Mouse (Mus musculus) CD4-positive helper T cell, adult 2 months (primary cell): ENCODE data around the gene Ssr2.

Source experiments
- DNase-seq: peaks from one replicate; pipeline ENCODE4 v3.0.0-alpha.2; 2012; ENCODE audit warnings: low read depth, missing footprints, low spot score

Ssr2 gene

DNA sequence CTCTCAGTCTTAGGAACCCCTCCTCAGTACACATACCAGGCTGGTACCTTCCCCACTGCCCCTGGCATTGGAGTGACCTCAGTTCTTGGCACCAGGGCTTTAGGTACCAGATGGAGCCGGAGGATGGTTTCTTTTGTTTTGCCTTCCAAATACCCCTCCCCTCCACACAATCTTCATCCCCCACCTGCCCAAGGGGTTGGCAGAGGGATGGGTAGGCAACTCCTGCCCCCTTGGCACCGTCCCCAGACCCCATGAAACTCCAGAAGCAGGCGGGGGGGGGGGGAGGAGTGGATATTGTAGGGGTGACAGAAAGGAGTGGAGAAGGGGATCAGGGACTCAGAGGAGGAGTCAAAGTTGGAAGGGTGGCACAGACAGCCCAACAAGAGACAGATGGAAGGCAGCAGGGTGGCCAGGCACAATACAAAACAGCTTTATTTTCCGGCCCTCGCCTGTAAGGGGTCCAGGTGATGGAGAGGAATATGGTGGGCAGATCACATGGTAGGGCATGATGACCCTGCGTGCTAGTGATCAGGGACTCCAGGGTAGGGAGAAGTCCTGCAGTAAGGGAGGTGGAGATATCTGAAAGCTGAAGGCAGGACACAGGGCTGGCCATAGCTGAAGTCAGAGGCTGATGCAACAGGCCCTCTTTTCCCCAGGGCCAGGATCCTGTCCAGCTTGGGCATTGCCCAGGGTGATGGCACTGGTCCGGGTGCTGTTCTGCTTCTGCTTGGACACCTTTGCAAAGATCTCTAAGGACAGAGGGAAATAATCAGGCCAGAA lies 33.9 kb upstream of the Ssr2 start:
- no peak for DNase-seq

GRCm38 (mm10) chr3:88542486-88542885 lies 33.2 kb upstream of the Ssr2 start:
- no peak for DNase-seq

DNA sequence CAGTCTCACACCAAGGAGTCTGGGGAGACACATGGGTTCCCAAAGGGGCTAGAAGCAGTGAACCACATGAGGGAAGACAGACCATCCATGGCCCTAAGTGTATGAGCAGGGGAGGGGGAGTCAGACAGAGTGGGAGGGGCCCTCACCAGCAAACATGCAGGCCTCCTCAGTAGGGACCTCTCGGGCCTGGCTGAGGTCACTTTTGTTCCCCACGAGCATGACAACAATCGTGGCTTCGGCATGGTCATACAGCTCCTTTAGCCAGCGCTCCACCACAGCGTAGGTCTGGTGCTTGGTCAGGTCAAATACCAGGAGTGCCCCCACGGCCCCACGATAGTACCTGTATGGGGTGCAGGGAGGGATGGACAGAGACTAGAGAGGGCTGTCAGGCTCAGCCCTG lies 32.5 kb upstream of the Ssr2 start:
- no peak for DNase-seq

GRCm38 (mm10) chr3:88543651-88544410 lies 31.8 kb upstream of the Ssr2 start:
- no peak for DNase-seq

GRCm38 (mm10) chr3:88544514-88544913 lies 31.2 kb upstream of the Ssr2 start:
- no peak for DNase-seq

- no peak for DNase-seq
Observed at GRCm38 (mm10) chr3:88544955-88545591, 30.6 kb upstream of the Ssr2 start.

- DNase-seq = no peak
Observed at GRCm38 (mm10) chr3:88546674-88547418, 28.8 kb upstream of the Ssr2 start.

- DNase-seq = no peak
Observed at GRCm38 (mm10) chr3:88548180-88548917, 27.3 kb upstream of the Ssr2 start, which contains the start of gene Rab25. Rab25 (minus strand) TSS chr3:88548300.

DNA sequence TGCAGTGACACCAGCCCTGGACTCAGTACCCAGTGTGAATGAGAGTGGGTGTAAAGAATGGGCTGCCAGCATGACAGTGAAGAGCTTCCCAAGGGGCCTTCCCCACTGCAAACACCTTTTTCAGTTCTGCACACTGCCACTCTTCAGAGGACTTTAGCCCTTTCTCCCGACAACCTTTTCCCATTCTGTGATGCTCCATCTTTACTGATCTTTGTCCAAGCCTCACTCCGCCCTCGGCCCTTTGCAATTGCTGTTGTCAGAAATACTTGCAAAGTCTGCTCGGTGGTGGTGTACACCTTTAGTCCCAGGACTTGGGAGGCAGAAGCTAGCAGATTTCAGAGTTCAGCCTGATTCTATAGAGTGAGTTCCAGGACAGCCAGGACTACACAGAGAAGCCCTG lies 24.1 kb upstream of the Ssr2 start:
- DNase-seq = no peak

GRCm38 (mm10) chr3:88552082-88552645 lies 23.5 kb upstream of the Ssr2 start:
- no peak for DNase-seq

DNA sequence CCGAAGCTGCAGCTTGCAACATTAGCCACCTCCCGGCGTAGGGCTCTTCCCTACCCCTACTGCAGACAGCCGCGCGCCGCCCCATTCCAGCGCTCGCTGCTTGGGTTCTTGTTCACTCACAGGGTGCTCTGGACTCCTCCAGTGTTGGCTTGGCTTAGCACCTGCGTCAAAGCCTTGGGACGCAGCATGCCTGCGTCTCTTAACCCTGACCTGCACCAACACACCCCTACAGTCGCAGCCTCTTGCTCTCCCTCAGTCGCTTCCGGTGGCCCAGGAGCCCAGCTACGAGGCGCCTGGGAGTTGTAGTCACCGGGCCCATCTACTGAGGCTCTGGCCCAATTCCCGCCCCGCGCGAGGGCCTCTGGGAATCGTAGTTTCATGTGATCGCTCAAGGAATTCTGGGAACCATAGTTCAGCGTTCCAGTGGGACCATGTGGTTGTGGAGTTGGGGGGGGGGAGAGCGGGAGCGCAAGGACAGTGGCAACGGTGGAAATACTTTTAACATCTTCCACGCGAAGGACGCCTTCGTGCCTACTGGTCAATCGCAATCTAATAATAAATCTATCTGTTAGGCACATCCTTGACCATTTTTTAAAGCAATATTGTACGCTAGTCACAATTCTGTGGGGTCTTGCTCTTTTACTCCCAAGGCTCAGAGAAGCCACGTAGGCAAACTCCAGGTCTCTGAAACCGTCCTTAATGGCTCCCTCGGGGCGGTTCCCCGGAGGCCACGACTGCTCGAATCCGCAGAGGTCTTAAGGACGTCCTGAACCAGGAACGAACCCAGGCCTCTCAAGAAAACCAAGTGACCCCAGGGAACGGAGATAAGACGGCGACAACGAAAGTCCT lies 22.8 kb upstream of the Ssr2 start, which contains the start of gene Lamtor2:
TSS of gene Lamtor2 (minus strand) at position 399 of the 849 bp plus-strand sequence.
- DNase-seq = peak; percentile 93

DNA sequence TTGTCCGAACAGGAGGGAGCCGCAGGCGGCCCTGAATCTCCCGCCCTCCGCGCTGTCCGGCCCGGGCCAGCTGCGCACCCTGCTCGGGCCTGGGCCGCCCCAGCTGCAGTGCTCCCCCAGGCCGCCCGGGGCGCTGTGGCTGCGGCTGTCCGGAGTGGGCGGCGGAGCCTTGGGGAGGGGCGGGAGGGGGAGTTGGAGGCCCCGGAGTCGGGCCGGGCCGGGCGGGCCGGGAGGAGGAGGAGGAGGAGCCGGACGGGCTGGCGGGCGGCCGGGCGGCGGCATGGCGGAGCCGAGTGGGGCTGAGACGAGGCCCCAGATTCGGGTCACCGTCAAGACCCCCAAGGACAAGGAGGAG lies 22.2 kb upstream of the Ssr2 start, which contains the start of gene Ubqln4:
TSS of gene Ubqln4 (plus strand) at position 234 of the 355 bp plus-strand sequence.
- peak; percentile 91 for DNase-seq

GRCm38 (mm10) chr3:88553880-88554586 lies 21.6 kb upstream of the Ssr2 start:
- peak; percentile 69 for DNase-seq

DNA sequence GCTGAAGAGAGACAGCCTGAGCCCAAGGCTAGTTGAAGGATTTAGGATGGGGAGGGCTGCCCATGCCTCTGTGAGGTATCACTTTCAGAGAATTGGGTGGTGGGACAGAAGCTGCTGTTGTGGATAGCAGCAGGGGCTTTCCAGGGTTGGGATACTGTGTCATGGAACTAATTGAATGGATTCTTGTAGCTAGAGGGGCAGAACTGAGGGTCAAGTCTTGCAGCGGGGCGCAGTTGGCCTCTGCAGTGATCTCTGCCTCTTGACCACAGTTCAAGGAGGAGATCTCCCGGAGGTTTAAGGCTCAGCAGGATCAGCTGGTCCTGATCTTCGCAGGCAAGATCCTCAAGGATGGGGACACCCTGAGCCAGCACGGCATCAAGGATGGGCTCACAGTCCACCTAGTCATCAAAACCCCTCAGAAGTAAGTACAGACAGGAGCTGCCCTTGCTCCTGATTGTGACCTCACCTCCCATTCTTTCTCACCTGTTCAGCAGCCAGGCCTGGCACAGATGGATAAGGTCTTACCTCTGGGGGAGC lies 20.5 kb upstream of the Ssr2 start:
- DNase-seq = no peak

DNA sequence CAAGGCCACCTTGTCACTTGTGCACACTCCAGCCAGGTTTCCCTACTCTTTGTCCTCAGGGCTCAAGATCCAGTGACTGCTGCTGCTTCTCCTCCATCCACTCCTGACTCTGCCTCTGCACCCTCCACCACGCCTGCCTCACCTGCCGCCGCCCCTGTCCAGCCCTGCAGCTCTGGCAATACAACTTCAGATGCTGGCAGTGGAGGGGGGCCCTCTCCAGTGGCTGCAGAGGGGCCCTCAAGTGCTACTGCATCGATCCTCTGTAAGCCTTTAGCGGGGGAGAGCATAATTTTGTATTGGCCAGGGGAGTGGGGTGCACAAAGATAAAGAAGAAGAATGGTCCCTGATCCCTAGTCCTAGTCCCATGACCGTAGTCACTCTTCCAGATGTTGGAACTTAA lies 19.9 kb upstream of the Ssr2 start:
- DNase-seq = no peak

- DNase-seq = no peak
Observed at GRCm38 (mm10) chr3:88556616-88557015, 19.1 kb upstream of the Ssr2 start.

GRCm38 (mm10) chr3:88559596-88559995 lies 16.1 kb upstream of the Ssr2 start:
- DNase-seq = no peak

DNA sequence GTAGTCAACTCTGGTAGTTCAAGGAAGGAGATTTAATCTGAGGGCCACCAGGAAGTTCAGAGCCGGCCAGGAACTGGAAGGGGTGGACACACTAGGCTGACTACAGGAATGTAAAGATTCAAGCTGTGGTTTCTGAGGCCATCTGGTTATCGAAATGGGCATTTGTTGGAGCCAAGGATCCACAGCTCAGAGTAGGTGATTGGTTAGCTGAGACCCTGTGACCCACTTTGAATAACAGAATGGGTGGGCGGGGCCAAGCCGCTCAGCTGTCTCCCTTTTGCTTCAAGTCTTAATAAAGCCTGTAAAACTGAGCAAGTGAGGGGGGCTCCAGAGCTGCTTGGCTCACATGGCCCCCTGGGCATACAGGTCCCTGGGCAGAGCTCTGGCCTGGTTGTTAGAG lies 13.7 kb upstream of the Ssr2 start:
- no peak for DNase-seq

- DNase-seq = no peak
Observed at GRCm38 (mm10) chr3:88563442-88563841, 12.2 kb upstream of the Ssr2 start.
